Mouse (Mus musculus) left cerebral cortex, postnatal 10 days (tissue): Measurements from ENCODE around the gene Rabgap1l. TPM values are rescaled to one million over a fixed set of nuclear protein-coding genes. Genes with fewer than 3 reads are reported as not detected.

Experiments used
- DNase-seq, 2 experiments: peaks; one replicate each; pipeline ENCODE4 v3.0.0; 2021 to 2022; ENCODE audit warnings: low spot score in 2 of 2, mixed read lengths in 1 of 2; ENCODE audit errors: extremely low spot score in 1 of 2
- intact Hi-C: fragments of 180-260 bp; cut with DNase I; formaldehyde crosslinking; loops from one replicate; pipeline ENCODE4 v1.15.1; 2025
- total RNA-seq, 2 experiments: library from RNA; stranded (reverse); gene quantifications; 2 replicates each; pipeline ENCODE4 v1.2.3; 2021

Gene Rabgap1l
- total RNA-seq: 100 to 1,000 TPM; 174 to 177 TPM

DNA sequence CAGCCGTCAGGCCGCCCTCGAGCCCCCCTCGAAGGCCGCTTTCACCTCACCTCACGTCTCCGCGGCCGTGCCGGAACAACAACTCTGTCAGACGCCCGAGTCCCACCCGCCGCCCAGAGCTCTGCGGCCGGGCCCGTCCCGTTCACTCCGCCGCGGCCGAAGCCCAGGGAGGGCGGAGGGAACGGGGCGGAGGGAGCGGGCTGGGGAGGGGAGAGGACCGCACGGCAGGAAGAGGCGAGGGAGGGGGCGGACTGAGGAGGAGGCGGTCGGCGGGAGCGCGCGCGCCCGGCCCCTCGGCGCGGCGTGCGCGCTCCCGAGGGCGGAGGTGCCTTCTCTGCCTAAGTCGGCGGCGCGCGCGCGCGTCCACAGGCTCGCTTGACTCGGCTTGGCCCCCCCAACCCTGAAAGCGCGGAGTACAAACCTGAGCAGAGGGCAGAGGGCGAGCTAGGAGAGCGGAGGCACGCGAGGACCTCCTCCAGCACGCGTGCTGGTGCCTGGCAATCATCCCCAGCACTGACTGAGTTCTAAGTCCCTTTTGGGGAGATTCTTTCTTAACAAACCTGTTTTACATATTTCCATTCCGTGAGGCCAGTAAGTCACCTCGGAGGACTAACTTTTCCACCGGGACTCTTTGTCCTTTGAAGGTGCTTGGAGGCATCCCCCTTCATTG, at the start of gene Rabgap1l:
Gene Rabgap1l (minus strand): TSS at position 526 of the 670 bp plus-strand sequence.
- DNase-seq: peak; percentile 39 to 94
- intact Hi-C loops: loop anchor here (5.0 kb wide), 1 partner anchor 139 kb away; no protein-coding TSS in a partner anchor

DNA sequence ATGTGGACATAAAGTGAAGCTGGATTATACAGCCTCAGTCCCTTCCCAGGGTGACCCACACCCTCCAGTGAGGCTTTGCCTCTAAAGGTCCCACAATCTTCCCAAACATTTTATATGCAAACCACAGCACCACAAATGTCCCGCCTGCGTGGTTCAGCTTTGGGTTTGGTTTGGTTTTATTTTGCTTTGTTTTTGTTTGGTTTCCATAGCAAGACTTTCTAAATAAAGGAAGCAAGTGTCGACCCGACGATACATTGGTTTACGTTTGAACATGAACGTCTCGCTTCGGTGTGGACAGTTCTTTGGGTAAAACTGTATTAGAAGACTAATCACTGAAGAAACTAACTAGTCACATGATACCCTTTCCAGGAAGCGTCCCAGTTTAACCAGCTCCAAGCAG, 49.6 kb upstream of the Rabgap1l start:
- DNase-seq: no peak
- intact Hi-C loops: no loop called here

DNA sequence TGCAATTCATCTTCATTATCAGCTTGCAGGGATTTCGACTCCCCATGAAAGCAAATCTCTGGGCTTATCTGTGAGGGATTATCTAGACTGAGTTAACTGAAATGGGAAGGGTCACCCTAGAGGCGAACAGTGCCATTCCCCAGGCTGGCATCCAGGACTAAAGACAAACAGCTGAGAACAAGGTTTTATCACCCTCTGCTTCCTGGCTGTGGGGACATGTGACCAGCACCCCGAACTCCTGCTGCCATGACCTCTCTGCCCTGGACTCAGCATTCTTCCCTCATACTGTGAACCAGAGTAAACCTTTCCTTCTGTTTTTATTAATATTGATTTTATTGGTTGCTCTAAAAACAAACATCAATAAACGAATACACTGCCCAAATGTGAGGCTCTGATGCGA, 47.6 kb upstream of the Rabgap1l start:
- no peak for DNase-seq
- intact Hi-C loops: no loop called here

- DNase-seq: no peak
- intact Hi-C loops: no loop called here
Measured at GRCm38 (mm10) chr1:160839095-160839494, 46.1 kb upstream of the Rabgap1l start.

GRCm38 (mm10) chr1:160834446-160834845, 41.4 kb upstream of the Rabgap1l start:
- intact Hi-C loops: no loop called here
- no peak for DNase-seq

GRCm38 (mm10) chr1:160832267-160833021, 39.4 kb upstream of the Rabgap1l start:
- intact Hi-C loops: no loop called here

GRCm38 (mm10) chr1:160830608-160831498, 37.8 kb upstream of the Rabgap1l start:
- intact Hi-C loops: no loop called here
- DNase-seq: no peak

More at GRCm38 (mm10) chr1:160832267-160833021, 39.4 kb upstream of the Rabgap1l start:
- no peak for DNase-seq

DNA sequence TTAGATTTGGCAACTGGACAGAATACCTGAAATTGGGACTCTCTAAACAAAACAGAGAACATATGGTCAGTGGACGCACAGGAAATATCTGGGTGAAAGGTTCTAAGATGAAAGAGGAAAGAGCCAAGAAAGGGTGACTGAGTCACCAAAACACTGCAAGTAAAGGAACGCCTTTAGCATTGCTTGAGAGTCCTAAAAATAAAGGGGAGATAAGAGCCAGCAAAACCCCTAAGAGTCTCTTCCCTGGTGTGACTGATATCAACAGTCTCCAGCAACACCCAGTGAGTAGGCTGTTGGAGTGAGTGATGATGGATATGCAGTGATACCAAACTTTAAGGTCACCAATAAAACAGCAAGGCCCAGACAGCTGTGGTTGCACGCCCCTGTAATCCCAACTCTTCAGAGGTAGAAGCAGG, 32.4 kb upstream of the Rabgap1l start:
- no peak for DNase-seq
- intact Hi-C loops: no loop called here

GRCm38 (mm10) chr1:160823638-160824037, 30.6 kb upstream of the Rabgap1l start:
- intact Hi-C loops: no loop called here
- no peak for DNase-seq

GRCm38 (mm10) chr1:160814198-160814597, 21.2 kb upstream of the Rabgap1l start:
- no peak for DNase-seq

GRCm38 (mm10) chr1:160812428-160812827, 19.4 kb upstream of the Rabgap1l start:
- intact Hi-C loops: no loop called here
- no peak for DNase-seq

More at GRCm38 (mm10) chr1:160814198-160814597, 21.2 kb upstream of the Rabgap1l start:
- intact Hi-C loops: no loop called here

DNA sequence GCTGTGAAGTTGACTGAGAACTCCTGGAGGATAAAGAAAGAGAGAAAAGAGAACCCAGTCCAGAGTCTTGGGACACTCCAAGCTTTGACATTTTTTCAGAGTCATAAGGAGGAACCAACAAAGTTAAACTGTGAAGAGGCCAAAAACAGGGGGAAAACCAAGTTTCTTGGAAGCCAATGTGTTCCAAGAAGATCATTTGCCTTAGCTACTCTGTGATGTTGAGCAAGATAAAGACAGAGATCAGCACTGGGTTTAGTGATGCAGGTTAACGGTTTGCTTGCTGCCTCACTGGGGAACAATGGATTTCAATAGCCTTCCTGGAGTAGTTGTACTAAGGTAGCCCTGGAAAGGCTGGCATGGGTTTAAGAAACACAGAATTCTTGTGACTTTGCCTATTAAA, 18.9 kb upstream of the Rabgap1l start:
- no peak for DNase-seq
- intact Hi-C loops: no loop called here

DNA sequence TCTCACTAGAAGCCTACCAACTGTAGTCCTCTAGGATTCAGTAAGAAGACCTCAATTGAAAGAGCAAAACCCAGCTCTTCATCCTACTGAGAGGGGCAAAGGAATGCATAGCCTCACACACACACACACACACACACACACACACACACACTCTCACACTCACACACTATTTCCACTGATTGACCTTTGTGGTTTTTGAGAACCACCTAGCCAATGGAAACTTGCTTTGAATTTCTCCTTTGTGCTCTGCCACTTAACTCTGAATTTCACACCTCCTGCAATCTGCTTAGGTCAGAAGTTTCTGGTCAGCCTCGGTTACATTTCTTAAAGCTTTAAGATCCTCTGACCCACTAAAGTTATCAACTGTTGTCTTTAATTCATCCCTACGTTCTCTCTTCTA, 12.3 kb upstream of the Rabgap1l start:
- intact Hi-C loops: no loop called here
- DNase-seq: no peak

GRCm38 (mm10) chr1:160799972-160800371, 7.0 kb upstream of the Rabgap1l start:
- DNase-seq: no peak
- intact Hi-C loops: no loop called here

DNA sequence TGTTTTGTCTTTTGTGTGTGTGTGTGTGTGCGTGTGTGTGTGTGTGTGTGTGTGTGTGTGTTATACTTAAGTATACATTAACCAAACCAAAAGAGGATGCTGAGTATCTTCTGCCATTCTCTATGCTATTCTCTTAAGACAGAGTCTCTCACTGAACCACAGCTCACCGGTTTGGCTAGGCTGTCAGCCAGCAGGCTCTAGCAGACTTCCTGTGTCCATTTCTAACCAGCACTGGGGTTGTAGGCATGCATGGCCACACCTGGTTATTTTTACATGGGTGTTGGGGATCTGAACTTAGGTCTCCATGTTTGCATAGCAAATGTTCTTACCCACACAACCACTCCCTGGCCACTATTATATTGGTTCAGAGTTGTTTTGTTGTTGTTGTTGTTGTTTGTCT, 2.0 kb upstream of the Rabgap1l start:
- no peak for DNase-seq
- intact Hi-C loops: no loop called here

DNA sequence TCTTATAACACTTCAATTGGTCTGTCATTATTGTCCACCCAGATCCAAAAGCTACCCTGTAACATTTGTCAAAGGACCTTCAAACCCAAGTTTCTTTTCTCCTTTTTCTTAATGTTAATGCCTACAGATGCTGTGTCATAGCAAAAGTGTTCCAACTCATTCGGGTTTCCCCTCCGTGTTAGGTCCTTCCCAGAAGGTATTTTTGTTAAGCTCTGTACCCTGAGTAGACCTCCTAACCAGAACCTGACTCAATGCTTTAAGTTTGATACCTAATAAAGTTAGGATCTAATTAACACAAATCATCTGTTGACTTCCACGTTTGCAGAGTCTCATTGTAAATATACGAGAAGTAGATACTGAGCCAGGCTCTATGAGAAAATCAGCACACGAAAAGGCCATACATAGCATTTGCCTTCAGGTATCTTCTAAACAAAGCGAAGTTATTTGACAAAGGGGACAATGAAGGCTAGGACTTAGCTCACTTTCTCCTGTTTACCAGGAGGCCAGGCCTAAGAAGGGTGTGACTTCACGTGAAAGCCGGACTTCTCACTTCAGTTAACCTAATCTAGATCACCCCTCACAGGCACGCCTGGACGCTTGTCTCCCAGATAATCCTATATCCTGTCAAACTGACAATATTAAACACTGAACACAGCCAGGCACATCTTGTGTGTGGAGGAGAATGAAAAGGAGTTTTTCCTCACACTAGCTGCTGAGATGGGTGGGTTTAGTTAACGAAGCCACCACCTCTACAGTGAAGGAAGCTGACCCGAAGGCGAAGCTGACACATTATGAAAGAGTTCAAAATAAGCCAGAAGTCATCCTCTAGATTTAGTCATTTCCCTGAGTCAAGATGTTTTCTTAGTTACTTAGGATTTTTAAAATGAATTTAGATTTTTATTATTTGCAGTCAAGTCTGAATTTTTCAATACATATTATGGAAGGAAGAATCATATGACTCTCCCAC, 1.1 kb upstream of the Rabgap1l start:
- no peak for DNase-seq
- intact Hi-C loops: loop anchor here (5.0 kb wide), 1 partner anchor 138 kb away; no protein-coding TSS in a partner anchor

DNA sequence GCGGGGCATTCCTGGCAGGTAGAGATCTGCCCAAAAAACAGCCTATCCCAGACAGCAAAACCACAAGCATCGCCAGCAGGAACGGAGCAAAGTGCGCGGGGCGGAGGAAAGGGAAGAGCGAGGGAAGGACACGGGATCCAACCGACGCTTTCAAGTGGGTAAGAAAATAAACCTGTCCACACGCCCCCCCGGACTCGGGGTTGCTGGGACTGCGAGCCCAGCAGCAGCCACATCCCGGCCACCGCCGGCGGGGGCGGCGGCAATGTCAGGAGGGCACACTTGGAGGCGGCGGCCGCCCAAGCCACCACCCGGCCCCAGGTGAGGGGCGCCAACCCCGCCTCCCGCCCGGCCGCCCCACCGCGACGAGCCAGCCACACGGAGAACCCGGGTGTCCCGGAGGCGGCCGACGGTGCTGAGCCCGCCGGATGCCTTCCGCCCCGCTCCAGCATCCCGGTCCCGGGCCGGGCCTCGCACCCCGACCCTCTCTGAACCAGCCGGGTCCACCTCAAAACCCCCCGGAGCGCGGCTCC, 790 bp downstream of the Rabgap1l start:
- intact Hi-C loops: loop anchor here (5.0 kb wide), 1 partner anchor 140 kb away; no protein-coding TSS in a partner anchor
- peak in 1 of 2 experiments; percentile 64 for DNase-seq
